Mouse (Mus musculus): ENCODE results near the gene Eme2. TPM values are rescaled to one million over a fixed set of nuclear protein-coding genes. Genes with fewer than 3 reads are reported as not detected.
A peak's percentile ranks its signal among the peaks of the same experiment; 100 is the strongest.

The Eme2 gene
- total RNA-seq, 4 experiments from 2014 or later, result 19.4 to 23.5 (median 21.1) TPM

DNA sequence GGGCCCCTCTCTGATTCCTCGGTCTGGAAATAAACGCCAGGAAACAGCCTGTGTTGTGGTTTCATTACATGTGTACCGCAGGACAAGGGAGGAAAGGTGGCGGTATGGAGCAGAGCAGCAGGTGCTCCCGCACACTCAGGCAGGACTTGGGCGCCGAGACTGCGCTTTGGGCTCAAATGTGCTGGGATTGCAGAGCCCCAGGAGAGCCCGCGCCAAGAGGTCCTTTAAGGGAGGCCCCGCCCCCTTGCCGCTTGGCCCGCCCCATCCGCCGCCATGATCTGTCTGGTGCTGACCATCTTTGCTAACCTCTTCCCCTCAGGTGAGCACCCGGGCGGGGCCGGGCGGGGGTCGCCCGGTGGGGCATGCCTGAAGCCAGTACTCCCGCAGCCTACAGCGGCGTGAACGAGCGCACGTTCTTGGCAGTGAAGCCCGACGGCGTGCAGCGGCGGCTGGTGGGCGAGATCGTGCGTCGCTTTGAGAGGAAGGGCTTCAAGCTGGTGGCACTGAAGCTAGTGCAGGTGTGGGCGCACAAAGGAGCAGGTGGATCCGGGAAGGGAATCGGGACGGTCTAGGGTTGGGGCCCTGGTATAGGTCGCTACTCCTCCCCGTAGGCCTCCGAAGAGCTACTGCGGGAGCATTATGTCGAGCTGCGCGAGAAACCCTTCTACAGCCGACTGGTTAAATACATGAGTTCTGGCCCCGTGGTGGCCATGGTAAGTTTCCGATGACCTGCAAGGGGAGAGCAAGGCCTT, 1.5 kb upstream of the Eme2 start, which contains the start of gene Nme3:
Gene Nme3, plus strand, starts transcription at position 260 of the 752 bp plus-strand sequence.
- peak; percentile 65 for DNase-seq (ENCODE audit: low spot score)

- DNase-seq (ENCODE audit: low spot score), result no peak
Observed at GRCm38 (mm10) chr17:24895571-24896240, 819 bp upstream of the Eme2 start.

DNA sequence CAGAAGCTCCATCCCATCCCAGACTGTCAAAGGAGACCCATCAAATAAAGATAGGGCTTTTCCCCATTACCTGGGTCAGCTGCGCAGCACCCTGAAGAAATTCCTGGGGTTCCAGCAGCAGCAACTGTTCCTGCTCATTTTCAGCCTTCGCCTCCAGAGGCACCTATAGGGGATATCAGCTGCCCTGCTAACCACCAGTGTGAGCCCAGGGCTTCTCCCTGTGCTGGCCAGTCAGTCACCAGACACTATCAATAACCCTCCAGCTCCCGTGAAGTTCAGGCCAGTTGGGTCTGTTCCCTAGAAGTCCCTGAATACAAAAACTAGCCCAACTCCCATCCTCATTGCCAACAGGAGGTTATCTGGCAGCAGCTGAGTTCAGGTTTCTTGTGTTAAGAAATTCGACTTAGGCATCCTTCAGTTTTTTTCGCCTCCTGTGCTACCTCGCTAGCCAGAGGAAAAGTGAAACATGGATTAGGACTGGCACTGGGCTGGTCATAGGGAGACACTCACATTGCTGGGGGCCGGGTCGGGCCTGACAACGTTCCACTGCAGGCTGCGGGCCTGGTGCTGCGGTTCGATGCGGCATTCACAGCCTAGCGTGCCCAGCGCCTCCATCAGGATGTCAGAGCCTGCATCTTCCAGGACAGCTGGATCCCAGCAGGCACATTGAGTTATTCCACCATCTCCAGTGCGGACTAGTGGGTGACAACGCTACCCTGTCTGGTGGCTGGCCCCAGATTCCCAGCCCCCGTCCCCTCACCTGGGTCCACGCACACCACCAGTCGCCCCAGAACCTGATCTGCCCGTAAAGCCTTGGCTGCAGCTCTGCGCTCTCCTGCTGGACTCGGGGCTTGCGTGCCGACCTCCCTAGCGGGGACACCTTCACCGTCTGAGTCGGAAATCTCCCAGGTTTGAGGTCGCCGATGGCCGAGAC, 559 bp downstream of the Eme2 start:
- no peak for DNase-seq (ENCODE audit: low spot score)

DNA sequence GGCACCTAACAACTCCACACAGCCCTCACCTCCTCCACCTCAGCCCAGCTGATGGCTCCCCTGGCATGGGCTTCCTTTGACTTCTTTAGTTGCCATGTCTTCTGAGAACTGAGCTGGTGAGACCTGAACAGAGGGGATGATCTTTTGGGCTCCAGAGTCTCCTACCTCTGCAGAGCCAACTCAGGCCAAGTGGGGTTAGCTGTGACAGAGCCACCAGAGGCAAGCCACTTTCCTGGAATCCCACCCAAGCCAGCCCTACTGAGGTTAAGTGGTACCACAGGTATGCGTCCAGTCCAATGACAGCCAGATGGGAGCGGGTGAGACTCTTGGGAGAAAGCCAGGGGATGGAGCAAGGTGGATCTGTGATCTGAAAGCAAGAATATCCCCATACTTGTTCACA, 1.6 kb downstream of the Eme2 start:
- no peak for DNase-seq (ENCODE audit: low spot score)

GRCm38 (mm10) chr17:24892785-24893184, 2.1 kb downstream of the Eme2 start:
- no peak for DNase-seq (ENCODE audit: low spot score)

DNA sequence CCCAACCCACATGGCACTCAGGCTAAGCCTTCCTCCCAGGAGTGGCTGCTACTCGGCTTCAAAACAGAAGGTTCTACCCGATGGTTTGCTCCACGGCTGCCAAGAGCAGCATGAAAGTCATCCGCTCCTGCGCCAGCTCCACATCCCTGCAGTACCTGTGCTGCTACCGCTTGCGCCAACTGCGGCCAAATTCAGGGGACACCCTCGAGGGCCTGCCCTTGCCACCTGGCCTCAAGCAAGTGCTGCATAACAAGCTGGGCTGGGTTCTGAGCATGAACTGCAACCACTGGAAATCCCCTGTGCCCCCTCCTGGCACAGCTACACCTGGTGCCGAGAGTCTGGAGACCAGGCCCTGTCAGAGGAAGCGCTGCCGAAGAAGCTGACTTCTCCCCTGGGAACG, 3.6 kb downstream of the Eme2 start:
- no peak for DNase-seq (ENCODE audit: low spot score)

DNA sequence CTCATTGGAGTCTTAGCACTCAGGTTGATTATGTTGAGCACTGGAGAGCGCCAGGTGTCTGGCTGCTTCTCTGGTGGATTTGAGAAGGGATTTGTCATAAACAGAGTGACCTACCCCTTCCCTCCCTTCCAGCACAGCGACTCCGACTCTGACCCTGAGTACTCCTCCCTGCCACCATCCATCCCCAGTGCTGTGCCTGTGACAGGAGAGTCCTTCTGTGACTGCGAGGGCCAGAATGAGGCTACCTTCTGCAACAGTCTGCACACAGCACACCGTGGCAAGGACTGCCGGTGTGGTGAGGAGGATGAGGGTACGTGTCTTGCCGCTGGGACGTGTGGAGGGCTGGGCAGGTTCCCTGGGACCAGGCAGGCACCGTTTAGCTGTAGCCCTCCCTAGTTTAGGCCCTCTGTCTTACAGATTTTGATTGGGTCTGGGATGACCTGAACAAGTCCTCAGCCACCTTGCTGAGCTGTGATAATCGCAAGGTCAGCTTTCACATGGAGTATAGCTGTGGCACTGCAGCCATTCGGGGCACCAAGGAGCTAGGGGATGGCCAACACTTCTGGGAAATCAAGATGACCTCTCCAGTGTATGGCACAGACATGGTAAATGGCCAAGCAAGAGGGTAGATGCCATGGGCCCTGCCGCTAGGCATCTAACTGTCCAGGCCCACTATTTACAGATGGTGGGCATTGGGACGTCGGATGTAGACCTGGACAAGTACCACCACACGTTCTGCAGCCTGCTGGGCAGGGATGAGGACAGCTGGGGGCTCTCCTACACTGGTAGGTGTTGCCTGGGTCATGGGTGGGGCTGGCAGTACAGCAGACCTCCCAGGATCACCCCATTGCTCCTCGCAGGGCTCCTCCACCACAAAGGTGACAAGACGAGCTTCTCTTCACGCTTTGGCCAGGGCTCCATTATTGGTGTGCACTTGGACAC, 4.5 kb downstream of the Eme2 start:
- no peak for DNase-seq (ENCODE audit: low spot score)

DNA sequence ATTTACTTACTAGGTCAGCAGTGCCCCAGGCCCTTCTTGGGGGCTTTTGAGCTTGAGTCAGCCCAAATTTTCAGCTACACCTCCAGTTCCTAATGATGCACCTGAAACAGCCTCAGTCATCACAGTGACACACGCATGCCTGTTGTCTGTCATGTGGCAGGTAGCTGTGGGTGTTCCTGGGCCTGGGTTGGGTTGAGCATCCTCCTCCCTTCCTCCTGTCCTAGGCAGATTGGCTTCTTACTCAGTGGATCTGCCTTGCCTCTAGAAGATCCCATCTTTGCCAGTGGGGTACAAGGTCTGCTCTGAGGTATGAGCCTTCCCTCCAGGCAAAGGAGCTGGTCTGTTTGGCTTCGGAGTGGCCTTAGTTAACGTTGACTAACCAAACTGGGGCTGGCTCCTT, 6.0 kb downstream of the Eme2 start:
- no peak for DNase-seq (ENCODE audit: low spot score)

GRCm38 (mm10) chr17:24887291-24888080, 7.4 kb downstream of the Eme2 start:
- DNase-seq (ENCODE audit: low spot score), result no peak

DNA sequence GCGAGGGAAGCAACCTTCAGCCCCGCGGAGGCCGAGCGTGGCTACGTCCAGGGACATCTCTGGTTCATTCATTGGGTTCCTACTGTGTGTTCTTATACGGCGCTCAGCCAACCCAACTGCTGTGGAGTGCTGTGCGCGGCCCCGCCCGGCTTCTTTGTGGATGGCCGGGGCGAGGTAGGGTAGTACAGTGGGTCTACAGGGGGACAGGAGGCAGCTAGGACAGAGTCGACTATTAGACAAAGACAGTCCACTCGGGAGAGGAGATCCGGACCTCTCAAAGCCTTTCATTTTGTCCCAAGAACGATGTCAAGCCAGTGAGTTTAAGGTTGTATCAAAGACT, 8.0 kb downstream of the Eme2 start:
- no peak for DNase-seq (ENCODE audit: low spot score)

- peak; percentile 99 for DNase-seq (ENCODE audit: low spot score)
Observed at GRCm38 (mm10) chr17:24886134-24886931, 8.6 kb downstream of the Eme2 start, which contains the start of the genes Nubp2 and Spsb3. Nubp2 (minus strand) TSS chr17:24886349. Spsb3 (plus strand) TSS chr17:24886643.

DNA sequence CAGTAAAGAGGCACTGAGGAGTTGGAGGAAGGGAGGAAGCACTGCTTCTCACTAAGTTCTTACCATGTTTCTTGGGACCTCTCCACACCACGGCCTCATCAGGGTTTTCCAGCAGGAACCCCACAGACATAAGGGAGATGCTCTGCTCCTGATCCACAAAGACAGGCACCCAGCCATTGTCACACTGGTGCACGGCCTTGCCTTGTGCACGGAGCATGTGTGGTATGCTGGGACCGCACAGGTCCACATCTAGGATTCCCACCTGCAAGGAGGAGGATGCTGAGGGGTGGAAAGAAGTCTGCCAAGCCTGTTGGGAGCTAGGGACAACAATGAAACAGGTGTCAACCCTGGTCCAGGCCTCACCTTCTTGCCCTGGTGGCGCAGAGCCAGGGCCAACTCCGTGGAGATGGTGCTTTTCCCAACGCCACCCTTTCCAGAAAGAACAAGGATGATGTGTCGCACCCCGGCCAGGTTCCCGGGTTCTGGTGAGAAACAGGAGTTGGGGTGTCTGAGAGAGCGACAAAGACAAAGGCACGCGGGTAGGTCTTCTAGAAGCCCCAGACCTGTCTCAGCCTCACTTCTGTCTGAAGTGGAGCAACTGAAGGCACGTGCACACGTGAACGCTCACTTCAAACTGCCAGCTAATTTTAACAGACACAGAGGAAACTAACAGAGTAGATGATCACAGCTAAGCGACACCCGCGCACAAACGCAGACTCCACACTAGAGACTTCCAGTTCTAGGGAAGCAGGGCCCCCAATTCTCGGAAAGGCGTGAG, 9.3 kb downstream of the Eme2 start:
- DNase-seq (ENCODE audit: low spot score), result no peak

GRCm38 (mm10) chr17:24884391-24884790, 10.5 kb downstream of the Eme2 start:
- no peak for DNase-seq (ENCODE audit: low spot score)

DNA sequence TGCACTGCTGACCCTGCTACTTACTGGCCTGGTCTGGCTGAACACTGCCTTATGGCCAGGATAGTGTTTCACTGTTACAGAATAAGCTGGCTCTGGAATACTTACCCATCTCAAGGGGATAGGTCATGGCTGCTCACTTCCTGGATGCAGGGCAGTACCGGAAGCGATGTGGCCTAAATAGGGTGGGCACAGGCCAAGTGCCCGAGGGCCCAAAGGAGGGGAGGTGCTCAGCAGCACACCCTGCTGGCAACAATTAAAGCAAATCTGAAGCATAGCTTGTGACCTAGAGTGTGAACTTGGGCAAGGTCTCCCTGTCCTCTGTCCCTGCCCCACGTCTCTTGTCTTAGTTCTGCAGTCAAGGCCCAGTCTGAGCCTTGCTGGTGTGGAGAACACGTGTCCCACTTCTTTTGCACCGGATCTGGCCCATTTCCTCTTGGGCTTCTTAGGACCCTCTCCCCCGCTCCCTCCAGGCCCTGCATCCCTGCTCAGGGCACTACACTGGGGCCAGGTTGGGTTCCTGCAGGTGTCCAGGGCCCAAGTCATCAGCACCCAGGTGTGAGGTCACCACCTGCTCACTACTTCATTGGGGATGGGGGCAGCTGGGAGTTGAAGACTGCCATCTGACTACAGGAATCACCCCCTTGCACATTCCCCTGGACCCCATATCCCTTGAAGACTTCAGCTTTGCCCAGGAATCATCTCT, 13.0 kb downstream of the Eme2 start:
- no peak for DNase-seq (ENCODE audit: low spot score)

GRCm38 (mm10) chr17:24878531-24878930, 16.4 kb downstream of the Eme2 start:
- DNase-seq (ENCODE audit: low spot score), result no peak

DNA sequence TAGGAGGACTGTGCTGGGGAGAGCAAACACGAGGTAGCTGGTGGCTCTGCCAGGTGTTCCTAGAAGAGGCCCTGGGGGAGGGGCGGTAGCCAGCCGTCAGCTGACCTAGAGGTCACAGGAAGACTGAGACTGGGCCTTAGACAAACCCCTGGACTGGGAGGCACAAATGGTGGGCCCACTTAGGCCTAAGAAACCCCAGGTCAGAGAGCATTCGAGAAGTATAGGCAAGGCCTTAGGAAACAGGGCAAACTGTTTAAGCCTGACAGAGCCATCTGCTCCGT, 16.8 kb downstream of the Eme2 start:
- peak; percentile 63 for DNase-seq (ENCODE audit: low spot score)

- no peak for DNase-seq (ENCODE audit: low spot score)
Observed at GRCm38 (mm10) chr17:24877336-24878116, 17.4 kb downstream of the Eme2 start.
